Mouse (Mus musculus) ES-Bruce4 (cell line): ENCODE measurements around the gene Il12b.

Source experiments
- CTCF ChIP-seq: IDR thresholded peaks from one replicate; pipeline ENCODE4 v1.8.1; 2011; ENCODE audit warnings: low read depth, low read length
- EP300 ChIP-seq: IDR thresholded peaks from 2 replicates; pipeline ENCODE4 v1.6.1; 2011; ENCODE audit warnings: low read depth, low read length; ENCODE audit not compliant: insufficient read depth
- POLR2A ChIP-seq: IDR thresholded peaks from one replicate; pipeline ENCODE4 v1.8.1; 2011; ENCODE audit warnings: low read length; ENCODE audit not compliant: insufficient read depth

DNA sequence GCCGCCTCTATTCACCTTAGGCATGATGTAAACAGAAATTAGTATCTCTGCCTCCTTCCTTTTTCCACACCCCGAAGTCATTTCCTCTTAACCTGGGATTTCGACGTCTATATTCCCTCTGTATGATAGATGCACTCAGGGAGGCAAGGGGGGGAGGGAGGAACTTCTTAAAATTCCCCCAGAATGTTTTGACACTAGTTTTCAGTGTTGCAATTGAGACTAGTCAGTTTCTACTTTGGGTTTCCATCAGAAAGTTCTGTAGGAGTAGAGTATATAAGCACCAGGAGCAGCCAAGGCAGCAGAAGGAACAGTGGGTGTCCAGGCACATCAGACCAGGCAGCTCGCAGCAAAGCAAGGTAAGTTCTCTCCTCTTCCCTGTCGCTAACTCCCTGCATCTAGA, at the start of gene Il12b:
- TF ChIP-seq POLR2A (no peak), EP300 (no peak), CTCF (no peak)
